In genomic region chr8:121897205-121897604, GRCm38 (mm10) we compare ENCODE assay signal across 11 mouse cellular contexts. TPM values are rescaled to one million over a fixed set of nuclear protein-coding genes. Genes with fewer than 3 reads are reported as not detected.
DNase-seq lines count a peak whose midpoint lies in the region; ATAC-seq and TF ChIP-seq lines count a peak whose summit lies in the region.
"Had no signal": no experiment of that assay in that cellular context is flagged by ENCODE, and none has a peak within 500 bp of the region (broad histone marks: within the 10 kb centered on the region; RNA-seq: fewer than 3 reads in every experiment).

No protein-coding gene starts in this region.

- H3K36me3 ChIP-seq in kidney, postnatal 0 days (ENCODE audit: insufficient read depth, low read length), result no peaks in the 10 kb centered on the region
- no peaks in the 10 kb centered on the region for H3K36me3 ChIP-seq in forebrain, embryonic 16.5 days (ENCODE audit: control insufficient read depth, insufficient read depth)
- peaks cover 19% of the 10 kb centered on the region for H3K36me3 ChIP-seq in liver, postnatal 0 days (replicated peaks; ENCODE audit: insufficient read depth, low read length)

- no peak overlapping the region for H3K9ac ChIP-seq in kidney, postnatal 0 days (ENCODE audit: low read depth, low read length)
- H3K9ac ChIP-seq in forebrain, embryonic 16.5 days (replicated peaks; ENCODE audit: low read depth, low read length), result peak overlapping the region; percentile 45; the same call in 1 of the 2 replicates
- 0 out of 2 replicates have a peak overlapping the region, but pooled peaks have one; percentile 49 for H3K9ac ChIP-seq in liver, postnatal 0 days (replicated peaks)

- no peak for TF ChIP-seq EP300 in liver, postnatal 0 days (IDR thresholded peaks at IDR 0.05; ENCODE audit: low read depth)

- no peak for ATAC-seq in kidney, postnatal 0 days (replicated peaks; ENCODE audit: low FRiP score, low read depth)
- ATAC-seq in forebrain, embryonic 16.5 days, result no peak
- ATAC-seq in liver, postnatal 0 days, result no peak

- no peak for TF ChIP-seq POLR2A in cortical plate, adult 2 months (IDR thresholded peaks at IDR 0.05; ENCODE audit: extremely low read depth, insufficient read depth, low read length)

- H3K4me2 ChIP-seq in kidney, postnatal 0 days (ENCODE audit: low read length), result no peak overlapping the region
- H3K4me2 ChIP-seq in forebrain, embryonic 16.5 days (ENCODE audit: low read length), result no peak overlapping the region
- peak overlapping the region; percentile 67 for H3K4me2 ChIP-seq in liver, postnatal 0 days (ENCODE audit: low read depth, low read length)

- H3K4me3 ChIP-seq in kidney, postnatal 0 days (replicated peaks; ENCODE audit: low read depth, low read length), result no peak overlapping the region
- no peak overlapping the region for H3K4me3 ChIP-seq in cortical plate, adult 2 months (ENCODE audit: insufficient read depth, low read length)
- H3K4me3 ChIP-seq in forebrain, embryonic 16.5 days (replicated peaks; ENCODE audit: low read length), result no peak overlapping the region
- H3K4me3 ChIP-seq in liver, postnatal 0 days (ENCODE audit: low read depth, low read length), result no peak overlapping the region
- H3K4me3 ChIP-seq: limb, embryonic 13.5 days had no signal

- no peaks in the 10 kb centered on the region for H3K27me3 ChIP-seq in kidney, postnatal 0 days (ENCODE audit: insufficient read depth, low read length)
- no peaks in the 10 kb centered on the region for H3K27me3 ChIP-seq in forebrain, embryonic 16.5 days (replicated peaks; ENCODE audit: control insufficient read depth, insufficient read depth, low read length)
- no peaks in the 10 kb centered on the region for H3K27me3 ChIP-seq in liver, postnatal 0 days (ENCODE audit: insufficient read depth, low read length)
- H3K27me3 ChIP-seq: limb, embryonic 13.5 days had no signal

- peak overlapping the region; percentile 85 for H3K27ac ChIP-seq in kidney, postnatal 0 days
- peak overlapping the region; percentile 53; the same call in 1 of the 2 replicates for H3K27ac ChIP-seq in cortical plate, adult 2 months (ENCODE audit: insufficient read depth, low read length)
- peak overlapping the region; percentile 91 for H3K27ac ChIP-seq in forebrain, embryonic 16.5 days (ENCODE audit: low read length)
- H3K27ac ChIP-seq in liver, postnatal 0 days (ENCODE audit: low read depth), result peak overlapping the region; percentile 83

- 53% methylated on average over 9 of the region's 9 CpGs for WGBS in kidney, postnatal 0 days
- WGBS in forebrain, embryonic 16.5 days, result 82% methylated on average over 9 of the region's 9 CpGs
- 78% methylated on average over 9 of the region's 9 CpGs for WGBS in liver, postnatal 0 days (ENCODE audit: insufficient replicate concordance)

- H3K4me1 ChIP-seq in kidney, postnatal 0 days (replicated peaks; ENCODE audit: insufficient read depth, low read length), result peaks cover 40% of the 10 kb centered on the region
- peaks cover 14% of the 10 kb centered on the region for H3K4me1 ChIP-seq in cortical plate, adult 2 months (ENCODE audit: control insufficient read depth, insufficient read depth, low read length)
- peaks cover 29% of the 10 kb centered on the region for H3K4me1 ChIP-seq in forebrain, embryonic 16.5 days (replicated peaks; ENCODE audit: control insufficient read depth, insufficient read depth, low read length)
- H3K4me1 ChIP-seq in liver, postnatal 0 days (ENCODE audit: insufficient read depth), result peaks cover 39% of the 10 kb centered on the region

- H3K9me3 ChIP-seq in kidney, postnatal 0 days (replicated peaks; ENCODE audit: low read length), result no peaks in the 10 kb centered on the region
- no peaks in the 10 kb centered on the region for H3K9me3 ChIP-seq in forebrain, embryonic 16.5 days (ENCODE audit: control insufficient read depth, low read length)
- no peaks in the 10 kb centered on the region for H3K9me3 ChIP-seq in liver, postnatal 0 days (ENCODE audit: low read length)
- H3K9me3 ChIP-seq: limb, embryonic 13.5 days had no signal

- DNase-seq in kidney, postnatal 0 days (ENCODE audit: low spot score), result no peak
- no peak for DNase-seq in kidney, postnatal 14 days
- no peak for DNase-seq in liver, postnatal 0 days
- no peak for DNase-seq in spleen, postnatal 36 days (ENCODE audit: low spot score in 2 of 2)
- no peak for DNase-seq in layer of hippocampus, adult 9-10 months (ENCODE audit: low spot score)
- DNase-seq in spleen, postnatal 4 days (ENCODE audit: low spot score in 2 of 2), result no peak
- DNase-seq: cerebellum, postnatal 10 days; thymus, postnatal 25 days had no signal

- no peak for TF ChIP-seq CTCF in kidney, postnatal 0 days (IDR thresholded peaks at IDR 0.05; ENCODE audit: low read depth)
- no peak for TF ChIP-seq CTCF in cortical plate, adult 2 months (IDR thresholded peaks at IDR 0.05; ENCODE audit: extremely low read depth, insufficient read depth, low read length)
- TF ChIP-seq CTCF in liver, postnatal 0 days (IDR thresholded peaks at IDR 0.05; ENCODE audit: low read depth), result no peak

RNA-seq across cellular contexts. Expression of gene Slc7a5, which starts 10.3 kb away (rescaled TPM):
- polyA plus RNA-seq in kidney, postnatal 0 days (2015; fragmentation: Nextera tagmentation; extraction: Ambion mirVana), result 9.2 and 10.2 TPM in 2 replicates
- polyA plus RNA-seq in cortical plate, adult 2 months (2012; rRNA removed), result 74.1 and 75.6 TPM in 2 replicates
- polyA plus RNA-seq in forebrain, embryonic 16.5 days (2015; fragmentation: Nextera tagmentation; extraction: Ambion mirVana), result 44.1 and 47.5 TPM in 2 replicates
- 10.5 and 10.8 TPM in 2 replicates for polyA plus RNA-seq in liver, postnatal 0 days (2015; fragmentation: Nextera tagmentation; extraction: Ambion mirVana)

RNA-seq across cellular contexts. Expression of gene Car5a, which starts 47.5 kb away (rescaled TPM):
- polyA plus RNA-seq in kidney, postnatal 0 days (2015; fragmentation: Nextera tagmentation; extraction: Ambion mirVana), result 0.12 and 0.23 TPM in 2 replicates
- polyA plus RNA-seq in cortical plate, adult 2 months (2012; rRNA removed), result 0.29 and 0.42 TPM in 2 replicates
- 0.50 and 0.72 TPM in 2 replicates for polyA plus RNA-seq in forebrain, embryonic 16.5 days (2015; fragmentation: Nextera tagmentation; extraction: Ambion mirVana)
- 5.9 and 9.6 TPM in 2 replicates for polyA plus RNA-seq in liver, postnatal 0 days (2015; fragmentation: Nextera tagmentation; extraction: Ambion mirVana)
- polyA plus RNA-seq: limb, embryonic 13.5 days had no signal

RNA-seq across cellular contexts. Expression of gene Banp, which starts 52.3 kb away (rescaled TPM):
- 23.1 and 24.6 TPM in 2 replicates for polyA plus RNA-seq in kidney, postnatal 0 days (2015; fragmentation: Nextera tagmentation; extraction: Ambion mirVana)
- polyA plus RNA-seq in cortical plate, adult 2 months (2012; rRNA removed), result 68.4 and 76.1 TPM in 2 replicates
- polyA plus RNA-seq in forebrain, embryonic 16.5 days (2015; fragmentation: Nextera tagmentation; extraction: Ambion mirVana), result 68.4 and 69.9 TPM in 2 replicates
- 7.6 and 7.9 TPM in 2 replicates for polyA plus RNA-seq in liver, postnatal 0 days (2015; fragmentation: Nextera tagmentation; extraction: Ambion mirVana)
